Mouse (Mus musculus) forebrain, embryonic 11.5 days (tissue): Measurements from ENCODE around the gene Bst1. TPM values are rescaled to one million over a fixed set of nuclear protein-coding genes. Genes with fewer than 3 reads are reported as not detected.

Source experiments
- ATAC-seq: fragments of 200-750 bp; cut with Nextera tagmentation; replicated peaks from 2 replicates; pipeline ENCODE4 v1.8.0; 2017; ENCODE audit warnings: moderate TSS enrichment; ENCODE audit not compliant: low FRiP score
- DNase-seq: peaks from one replicate; pipeline ENCODE4 v3.0.0-alpha.2; 2017; ENCODE audit warnings: low spot score
- H3K27ac ChIP-seq: fragments of 300-500 bp; sonication (generic); 2 replicates; pipeline ENCODE4 v1.5.1; 2014; ENCODE audit warnings: low read depth, low read length
- H3K27me3 ChIP-seq: fragments of 300-500 bp; sonication (generic); 2 replicates; pipeline ENCODE4 v1.6.1; 2014; ENCODE audit warnings: mild to moderate bottlenecking, low read length, mixed read lengths; ENCODE audit not compliant: control insufficient read depth, insufficient read depth
- H3K36me3 ChIP-seq: fragments of 300-500 bp; sonication (generic); 2 replicates; pipeline ENCODE4 v1.6.1; 2014; ENCODE audit warnings: mild to moderate bottlenecking, low read length, moderate library complexity, mixed read lengths; ENCODE audit not compliant: control insufficient read depth, insufficient read depth
- H3K4me1 ChIP-seq: fragments of 300-500 bp; sonication (generic); replicated peaks from 2 replicates; pipeline ENCODE4 v1.6.1; 2014; ENCODE audit warnings: low read length, mixed read lengths; ENCODE audit not compliant: control insufficient read depth, insufficient read depth
- H3K4me2 ChIP-seq: fragments of 300-500 bp; sonication (generic); 2 replicates; pipeline ENCODE4 v1.6.1; 2014; ENCODE audit warnings: low read depth, mild to moderate bottlenecking, low read length, moderate library complexity, mixed read lengths; ENCODE audit not compliant: severe bottlenecking
- H3K4me3 ChIP-seq: fragments of 300-500 bp; sonication (generic); 2 replicates; pipeline ENCODE4 v1.5.1; 2014; ENCODE audit warnings: low read depth, low read length
- H3K9ac ChIP-seq: fragments of 300-500 bp; sonication (generic); 2 replicates; pipeline ENCODE4 v1.6.1; 2014; ENCODE audit warnings: low read length
- H3K9me3 ChIP-seq: fragments of 300-500 bp; sonication (generic); 2 replicates; pipeline ENCODE4 v1.6.1; 2016; ENCODE audit warnings: low read length, mixed read lengths; ENCODE audit not compliant: control insufficient read depth
- WGBS: fragments of 180-500 bp; shearing (Covaris S2); extraction: QIAGEN DNeasy Blood & Tissue Kit; methylation state at CpG from one replicate; pipeline ENCODE4 v1.1.7; 2014; 5-methylcytosine and 5-hydroxymethylcytosine counted together
- polyA plus RNA-seq: library from polyadenylated mRNA; unstranded; fragments of >200 nt; fragmentation: Nextera tagmentation; extraction: Ambion mirVana; gene quantifications from 2 replicates; pipeline ENCODE4 v1.2.1, GENCODE M21; 2014

The Bst1 gene
- polyA plus RNA-seq, 1 experiment from 2014 or later: not detected

- H3K36me3 ChIP-seq: no peaks in the 10 kb centered on the region
- H3K27me3 ChIP-seq: no peaks in the 10 kb centered on the region
- H3K4me3 ChIP-seq: no peak overlapping the region
- H3K27ac ChIP-seq: no peak overlapping the region
- H3K9ac ChIP-seq: no peak overlapping the region
- no peak overlapping the region for H3K4me2 ChIP-seq
- no peak for ATAC-seq
- no peak for DNase-seq
- H3K4me1 ChIP-seq: no peaks in the 10 kb centered on the region
- WGBS: 66% methylated on average over 8 of the region's 8 CpGs
- no peaks in the 10 kb centered on the region for H3K9me3 ChIP-seq
Measured at GRCm38 (mm10) chr5:43822199-43822598, 3.5 kb downstream of the Bst1 start.

GRCm38 (mm10) chr5:43822824-43823223, 4.1 kb downstream of the Bst1 start:
- Histone ChIP-seq H3K4me1 (no peaks in the 10 kb centered on the region), H3K9ac (no peak overlapping the region), H3K9me3 (no peaks in the 10 kb centered on the region), H3K4me2 (no peak overlapping the region), H3K4me3 (no peak overlapping the region), H3K27me3 (no peaks in the 10 kb centered on the region), H3K36me3 (no peaks in the 10 kb centered on the region), H3K27ac (no peak overlapping the region)
- ATAC-seq (no peak), DNase-seq (no peak)
- 81% methylated on average over 3 of the region's 3 CpGs for WGBS

- H3K9me3 ChIP-seq: no peaks in the 10 kb centered on the region
- ATAC-seq (no peak), DNase-seq (no peak)
- H3K9ac ChIP-seq: no peak overlapping the region
- 93% methylated on average over 3 of the region's 3 CpGs for WGBS
- H3K4me2 ChIP-seq: no peak overlapping the region
- no peaks in the 10 kb centered on the region for H3K36me3 ChIP-seq
- H3K4me1 ChIP-seq: no peaks in the 10 kb centered on the region
- no peaks in the 10 kb centered on the region for H3K27me3 ChIP-seq
- no peak overlapping the region for H3K4me3 ChIP-seq
- no peak overlapping the region for H3K27ac ChIP-seq
Measured at GRCm38 (mm10) chr5:43824580-43824979, 5.9 kb downstream of the Bst1 start.

GRCm38 (mm10) chr5:43826883-43827282, 8.2 kb downstream of the Bst1 start:
- no peak overlapping the region for H3K27ac ChIP-seq
- WGBS: 90% methylated on average over 2 of the region's 2 CpGs
- H3K9ac ChIP-seq: no peak overlapping the region
- H3K36me3 ChIP-seq: no peaks in the 10 kb centered on the region
- ATAC-seq (no peak), DNase-seq (no peak)
- no peak overlapping the region for H3K4me2 ChIP-seq
- no peaks in the 10 kb centered on the region for H3K27me3 ChIP-seq
- H3K9me3 ChIP-seq: no peaks in the 10 kb centered on the region
- H3K4me1 ChIP-seq: no peaks in the 10 kb centered on the region
- H3K4me3 ChIP-seq: no peak overlapping the region

- Histone ChIP-seq H3K9ac (no peak overlapping the region), H3K9me3 (no peaks in the 10 kb centered on the region), H3K4me2 (no peak overlapping the region), H3K4me3 (no peak overlapping the region), H3K4me1 (no peaks in the 10 kb centered on the region), H3K36me3 (no peaks in the 10 kb centered on the region), H3K27me3 (no peaks in the 10 kb centered on the region), H3K27ac (no peak overlapping the region)
- DNase-seq: no peak
- WGBS: 83% methylated on average over 9 of the region's 9 CpGs
- no peak for ATAC-seq
Measured at GRCm38 (mm10) chr5:43827366-43827765, 8.7 kb downstream of the Bst1 start.

GRCm38 (mm10) chr5:43836590-43836989, 17.9 kb downstream of the Bst1 start:
- 93% methylated on average over 7 of the region's 7 CpGs for WGBS
- Histone ChIP-seq H3K4me2 (no peak overlapping the region), H3K27me3 (no peaks in the 10 kb centered on the region), H3K9ac (no peak overlapping the region), H3K36me3 (no peaks in the 10 kb centered on the region), H3K27ac (no peak overlapping the region), H3K9me3 (no peaks in the 10 kb centered on the region; the same call in 1 of the 2 replicates), H3K4me3 (no peak overlapping the region), H3K4me1 (no peaks in the 10 kb centered on the region)
- ATAC-seq (no peak), DNase-seq (no peak)

GRCm38 (mm10) chr5:43837372-43837771, 18.7 kb downstream of the Bst1 start:
- Histone ChIP-seq H3K27me3 (no peaks in the 10 kb centered on the region), H3K9me3 (no peaks in the 10 kb centered on the region; the same call in 1 of the 2 replicates), H3K4me3 (no peak overlapping the region), H3K36me3 (no peaks in the 10 kb centered on the region), H3K9ac (no peak overlapping the region), H3K4me2 (no peak overlapping the region), H3K27ac (no peak overlapping the region), H3K4me1 (no peaks in the 10 kb centered on the region)
- ATAC-seq (0 out of 2 replicates have a peak, but pooled peaks have one; percentile 30), DNase-seq (peak; percentile 70)
- 49% methylated on average over 5 of the region's 5 CpGs for WGBS

- Histone ChIP-seq H3K9me3 (no peaks in the 10 kb centered on the region), H3K27ac (no peak overlapping the region), H3K9ac (no peak overlapping the region), H3K27me3 (no peaks in the 10 kb centered on the region), H3K4me1 (no peaks in the 10 kb centered on the region), H3K4me3 (no peak overlapping the region), H3K36me3 (no peaks in the 10 kb centered on the region), H3K4me2 (no peak overlapping the region)
- WGBS: 55% methylated on average over 11 of the region's 11 CpGs
- peak; percentile 65 for DNase-seq
- ATAC-seq: no peak; the same call in 1 of the 2 replicates
Measured at GRCm38 (mm10) chr5:43841144-43842010, 22.7 kb downstream of the Bst1 start.

- no peak overlapping the region for H3K27ac ChIP-seq
- H3K4me1 ChIP-seq: no peaks in the 10 kb centered on the region
- DNase-seq (no peak), ATAC-seq (no peak)
- no peaks in the 10 kb centered on the region for H3K9me3 ChIP-seq
- no peak overlapping the region for H3K4me2 ChIP-seq
- WGBS: 78% methylated on average over 5 of the region's 5 CpGs
- H3K9ac ChIP-seq: no peak overlapping the region
- H3K4me3 ChIP-seq: no peak overlapping the region
- H3K36me3 ChIP-seq: no peaks in the 10 kb centered on the region
- no peaks in the 10 kb centered on the region for H3K27me3 ChIP-seq
Measured at GRCm38 (mm10) chr5:43842011-43842285, 23.3 kb downstream of the Bst1 start.
